Mouse (Mus musculus) thymus, adult 2 months (tissue): Measurements from ENCODE around the gene B9d2.

Experiments
- CTCF ChIP-seq: fragments of 200-500 bp; IDR thresholded peaks from 2 replicates; pipeline ENCODE4 v1.5.1; 2012; ENCODE audit warnings: mild to moderate bottlenecking, control low read depth, low read length, moderate library complexity, borderline replicate concordance; ENCODE audit not compliant: control insufficient read depth, poor library complexity, insufficient read depth; ENCODE audit errors: extremely low read depth
- POLR2A ChIP-seq: fragments of 200-500 bp; IDR thresholded peaks from 2 replicates; pipeline ENCODE4 v1.6.1; 2012; ENCODE audit warnings: mild to moderate bottlenecking, low read length, control low read depth, moderate library complexity; ENCODE audit not compliant: control insufficient read depth, poor library complexity, insufficient read depth; ENCODE audit errors: extremely low read depth

GRCm38 (mm10) chr7:25686680-25687531, 6.3 kb downstream of the B9d2 start, which contains the start of gene Tgfb1:
- peak; percentile 49; the same call in 1 of the 2 replicates for TF ChIP-seq POLR2A
- TF ChIP-seq CTCF: peak; percentile 85
